Mouse (Mus musculus) right cerebral cortex, postnatal 36 days (tissue): Measurements from ENCODE around the gene Gm17521.
"Not testable (repeated sequence)": the region's sequence is repeated elsewhere in the genome, so short reads cannot be mapped to it uniquely, and the experiment has no call there.

Experiments used
- DNase-seq, 2 experiments: peaks; one replicate each; pipeline ENCODE4 v3.0.0; 2022; ENCODE audit warnings: low spot score in 2 of 2, mixed read lengths in 1 of 2

Gm17521 gene

GRCm38 (mm10) chrX:123029569-123029968, at the start of gene Gm17521:
Gene Gm17521 (minus strand): TSS chrX:123029669.
- not testable (repeated sequence) for DNase-seq

- DNase-seq, result no peak
These were observed 14.5 kb upstream of the Gm17521 start for GRCm38 (mm10) chrX:123043956-123044355.

GRCm38 (mm10) chrX:123043516-123043915, 14.0 kb upstream of the Gm17521 start:
- no peak for DNase-seq
